Mouse (Mus musculus) midbrain, embryonic 14.5 days (tissue): Measurements from ENCODE around the gene Gpx1. TPM values are rescaled to one million over a fixed set of nuclear protein-coding genes. Genes with fewer than 3 reads are reported as not detected.

Experiments used
- ATAC-seq: fragments of 200-750 bp; cut with Nextera tagmentation; 2 replicates; pipeline ENCODE4 v1.8.0; 2017; ENCODE audit warnings: moderate number of reproducible peaks, moderate library complexity; ENCODE audit not compliant: low FRiP score, low TSS enrichment
- DNase-seq: peaks from one replicate; pipeline ENCODE4 v3.0.0-alpha.2; 2015
- H3K27ac ChIP-seq: fragments of 300-500 bp; sonication (generic); replicated peaks from 2 replicates; pipeline ENCODE4 v1.5.1; 2014; ENCODE audit warnings: mild to moderate bottlenecking, low read depth, low read length, moderate library complexity
- H3K27me3 ChIP-seq: fragments of 300-500 bp; sonication (generic); 2 replicates; pipeline ENCODE4 v1.6.1; 2014; ENCODE audit warnings: low read length, control low read depth, mixed read lengths; ENCODE audit not compliant: control insufficient read depth, insufficient read depth
- H3K36me3 ChIP-seq: fragments of 300-500 bp; sonication (generic); 2 replicates; pipeline ENCODE4 v1.6.1; 2014; ENCODE audit warnings: low read length, control low read depth; ENCODE audit not compliant: control insufficient read depth, insufficient read depth
- H3K4me1 ChIP-seq: fragments of 300-500 bp; sonication (generic); 2 replicates; pipeline ENCODE4 v1.6.1; 2014; ENCODE audit warnings: mild to moderate bottlenecking, antibody characterized with exemption, low read length, control low read depth; ENCODE audit not compliant: control insufficient read depth, insufficient read depth
- H3K4me2 ChIP-seq: fragments of 300-500 bp; sonication (generic); 2 replicates; pipeline ENCODE4 v1.6.1; 2014; ENCODE audit warnings: mild to moderate bottlenecking, low read length, moderate library complexity
- H3K4me3 ChIP-seq: fragments of 300-500 bp; sonication (generic); replicated peaks from 2 replicates; pipeline ENCODE4 v1.5.1; 2014; ENCODE audit warnings: low read depth, low read length
- H3K9ac ChIP-seq: fragments of 300-500 bp; sonication (generic); replicated peaks from 2 replicates; pipeline ENCODE4 v1.6.1; 2014; ENCODE audit warnings: mild to moderate bottlenecking, low read length, moderate library complexity
- H3K9me3 ChIP-seq: fragments of 300-500 bp; sonication (generic); 2 replicates; pipeline ENCODE4 v1.6.1; 2016; ENCODE audit warnings: low read length, control low read depth, mixed read lengths; ENCODE audit not compliant: control insufficient read depth
- WGBS: fragments of 180-500 bp; shearing (Covaris S2); extraction: QIAGEN DNeasy Blood & Tissue Kit; methylation state at CpG from one replicate; pipeline ENCODE4 v1.1.7; 2014; 5-methylcytosine and 5-hydroxymethylcytosine counted together
- polyA plus RNA-seq: library from polyadenylated mRNA; unstranded; fragments of >200 nt; fragmentation: Nextera tagmentation; extraction: Ambion mirVana; gene quantifications from 2 replicates; pipeline ENCODE4 v1.2.1, GENCODE M21; 2014

The Gpx1 gene
- polyA plus RNA-seq, 1 experiment from 2014 or later = 476 TPM

DNA sequence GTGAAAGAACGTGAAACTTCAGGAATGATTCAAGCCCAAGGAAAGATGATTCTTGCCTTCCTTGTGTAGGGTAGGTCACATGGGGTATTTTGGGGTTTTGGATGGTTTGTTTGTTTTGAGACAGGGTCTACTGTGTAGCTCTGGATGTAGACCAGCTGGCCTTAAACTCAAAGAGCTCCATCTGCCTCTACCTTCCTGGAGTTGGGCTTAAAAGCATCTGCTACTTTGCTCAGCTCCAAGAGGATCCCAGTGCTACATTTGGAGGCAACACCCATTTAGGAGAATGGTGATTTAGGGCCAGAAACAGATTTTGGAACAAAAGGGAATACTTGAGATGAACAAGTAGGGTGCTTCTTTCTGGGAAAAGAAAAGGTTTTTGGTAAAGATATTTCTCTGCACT lies 13.9 kb upstream of the Gpx1 start:
- no peaks in the 10 kb centered on the region for H3K4me1 ChIP-seq
- 97% methylated on average over 1 of the region's 1 CpGs for WGBS
- H3K27me3 ChIP-seq = no peaks in the 10 kb centered on the region
- H3K4me2 ChIP-seq = no peak overlapping the region
- no peak overlapping the region for H3K27ac ChIP-seq
- no peak overlapping the region for H3K4me3 ChIP-seq
- no peak for DNase-seq
- peaks cover 18% of the 10 kb centered on the region for H3K36me3 ChIP-seq
- no peak overlapping the region for H3K9ac ChIP-seq
- ATAC-seq = no peak
- H3K9me3 ChIP-seq = no peaks in the 10 kb centered on the region

DNA sequence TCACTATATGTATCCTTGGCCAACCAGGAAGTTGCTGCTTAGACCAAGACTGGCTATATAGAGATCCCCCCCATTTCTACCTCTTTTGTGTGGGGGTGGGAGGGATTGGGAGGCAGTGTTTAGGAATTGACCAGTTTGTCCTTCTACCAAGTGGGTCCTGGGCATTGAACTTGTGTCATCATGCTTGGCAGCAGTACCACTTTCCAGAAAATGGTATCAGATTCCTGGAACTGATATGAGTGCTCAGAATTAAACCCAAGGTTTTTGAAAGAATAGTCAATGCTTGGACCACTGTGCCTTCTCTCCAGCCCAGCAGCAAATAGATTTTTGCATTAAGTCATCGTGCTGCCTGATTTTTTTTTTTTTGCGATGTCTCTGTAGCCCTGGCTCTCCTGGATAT lies 12.9 kb upstream of the Gpx1 start:
- H3K9ac ChIP-seq = no peak overlapping the region
- ATAC-seq (no peak), DNase-seq (no peak)
- H3K27me3 ChIP-seq = no peaks in the 10 kb centered on the region
- H3K36me3 ChIP-seq = peaks cover 21% of the 10 kb centered on the region
- H3K27ac ChIP-seq = no peak overlapping the region
- H3K4me1 ChIP-seq = no peaks in the 10 kb centered on the region
- 99% methylated on average over 2 of the region's 2 CpGs for WGBS
- no peaks in the 10 kb centered on the region for H3K9me3 ChIP-seq
- no peak overlapping the region for H3K4me3 ChIP-seq
- H3K4me2 ChIP-seq = no peak overlapping the region

- DNase-seq = no peak
- peaks cover 34% of the 10 kb centered on the region for H3K36me3 ChIP-seq
These were observed 704 bp upstream of the Gpx1 start for GRCm38 (mm10) chr9:108337848-108338550.

DNA sequence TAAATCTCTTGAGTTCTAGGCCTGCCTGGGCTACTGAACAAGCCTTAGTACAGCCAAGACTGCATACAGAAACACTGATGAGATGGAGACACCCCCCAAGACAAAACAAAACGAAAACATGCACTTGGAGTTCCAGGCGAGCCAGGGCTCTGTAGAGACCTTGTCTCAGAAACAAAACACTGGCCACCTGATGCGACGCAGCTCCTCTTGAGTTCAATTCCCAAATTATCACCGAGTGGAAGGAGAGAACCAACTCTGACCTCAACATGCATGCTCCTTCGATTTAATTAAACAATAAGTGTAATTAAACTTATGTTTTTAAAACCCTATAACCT lies 185 bp upstream of the Gpx1 start:
- Histone ChIP-seq H3K27me3 (no peaks in the 10 kb centered on the region), H3K4me3 (peak overlapping the region; percentile 73), H3K27ac (peak overlapping the region; percentile 92), H3K9me3 (no peaks in the 10 kb centered on the region), H3K4me1 (peaks cover 10% of the 10 kb centered on the region), H3K36me3 (peaks cover 29% of the 10 kb centered on the region), H3K9ac (peak overlapping the region; percentile 88), H3K4me2 (peak overlapping the region; percentile 85)
- DNase-seq = no peak
- ATAC-seq = peak; percentile 7; the same call in 1 of the 2 replicates
- 30% methylated on average over 6 of the region's 6 CpGs for WGBS

More at GRCm38 (mm10) chr9:108337848-108338550, 704 bp upstream of the Gpx1 start:
- Histone ChIP-seq H3K4me2 (peak overlapping the region; percentile 85; the same call in 1 of the 2 replicates), H3K4me1 (peaks cover 10% of the 10 kb centered on the region), H3K27me3 (no peaks in the 10 kb centered on the region), H3K9ac (no peak overlapping the region), H3K27ac (peak overlapping the region; percentile 92), H3K4me3 (peak overlapping the region; percentile 73; the same call in 1 of the 2 replicates), H3K9me3 (no peaks in the 10 kb centered on the region)
- WGBS = 72% methylated on average over 10 of the region's 10 CpGs
- ATAC-seq = no peak

DNA sequence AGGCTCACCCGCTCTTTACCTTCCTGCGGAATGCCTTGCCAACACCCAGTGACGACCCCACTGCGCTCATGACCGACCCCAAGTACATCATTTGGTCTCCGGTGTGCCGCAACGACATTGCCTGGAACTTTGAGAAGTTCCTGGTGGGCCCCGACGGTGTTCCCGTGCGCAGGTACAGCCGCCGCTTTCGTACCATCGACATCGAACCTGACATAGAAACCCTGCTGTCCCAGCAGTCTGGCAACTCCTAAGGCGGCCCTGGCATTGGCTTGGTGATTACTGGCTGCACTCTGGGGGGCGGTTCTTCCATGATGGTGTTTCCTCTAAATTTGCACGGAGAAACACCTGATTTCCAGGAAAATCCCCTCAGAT lies 1.2 kb downstream of the Gpx1 start:
- H3K27me3 ChIP-seq = no peaks in the 10 kb centered on the region
- 20% methylated on average over 20 of the region's 20 CpGs for WGBS
- H3K4me1 ChIP-seq = peaks cover 10% of the 10 kb centered on the region
- DNase-seq (peak; percentile 8), ATAC-seq (no peak)
- no peaks in the 10 kb centered on the region for H3K9me3 ChIP-seq
- peak overlapping the region; percentile 88 for H3K9ac ChIP-seq
- peak overlapping the region; percentile 92 for H3K27ac ChIP-seq
- H3K36me3 ChIP-seq = peaks cover 17% of the 10 kb centered on the region
- H3K4me3 ChIP-seq = peak overlapping the region; percentile 73
- peak overlapping the region; percentile 85 for H3K4me2 ChIP-seq

DNA sequence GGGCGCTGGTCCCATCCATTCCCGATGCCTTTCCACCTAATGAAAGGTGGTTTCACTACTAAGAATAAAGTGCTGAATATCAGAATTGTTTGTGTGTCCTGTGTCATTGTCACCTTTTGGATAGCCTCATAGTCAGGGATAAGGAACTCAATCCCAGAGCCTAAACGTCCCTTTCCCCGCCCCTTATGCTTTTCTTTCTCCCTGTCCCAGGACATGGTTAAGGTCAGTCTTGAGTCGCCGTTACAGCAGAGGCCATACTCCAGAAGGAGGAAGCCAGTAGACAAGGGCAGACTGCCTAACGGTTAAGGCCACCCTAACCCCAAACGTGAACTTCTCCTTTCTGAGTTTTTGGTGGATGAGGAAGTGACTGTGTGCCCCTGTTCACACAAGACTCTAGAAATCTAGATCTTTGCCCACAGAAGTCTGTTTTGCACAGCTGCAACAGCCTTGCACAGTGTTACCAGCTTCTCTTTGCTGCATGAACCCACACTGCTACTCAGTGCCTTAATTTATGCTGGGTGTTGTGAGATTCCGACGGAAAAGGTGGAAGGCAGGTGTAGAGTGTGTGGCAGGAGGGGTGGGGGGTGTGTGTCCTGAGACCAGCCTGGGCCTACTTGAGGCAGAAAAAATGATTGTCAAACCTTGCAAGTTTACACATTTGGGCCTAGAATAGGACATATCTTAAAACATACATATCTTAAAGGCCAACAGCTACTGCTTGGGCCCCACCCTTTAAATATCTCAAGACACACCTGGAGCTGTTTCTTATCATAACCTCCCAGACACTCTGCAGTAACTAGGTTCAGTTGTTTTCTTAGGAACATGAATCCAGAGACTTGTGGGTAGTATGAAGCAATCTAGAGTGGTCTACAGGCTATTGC lies 1.8 kb downstream of the Gpx1 start:
- no peak overlapping the region for H3K27ac ChIP-seq

DNA sequence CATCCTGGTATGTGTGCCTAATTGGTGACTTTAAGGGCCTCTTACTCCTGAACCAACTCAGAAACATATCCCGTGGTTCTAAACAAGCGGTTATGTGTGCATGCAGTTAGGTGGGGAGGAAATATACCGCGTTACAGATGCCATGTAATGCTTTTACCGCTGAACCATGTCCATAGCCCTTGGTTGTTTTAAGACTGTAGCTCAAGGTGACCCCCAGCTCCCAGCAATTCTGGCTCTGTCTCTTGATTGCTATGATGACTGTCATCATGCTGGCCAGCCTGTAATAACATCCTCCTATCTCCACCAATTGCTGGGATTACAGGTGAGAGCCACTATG lies 2.4 kb downstream of the Gpx1 start:
- ATAC-seq (no peak), DNase-seq (no peak)
- H3K4me3 ChIP-seq = no peak overlapping the region
- no peak overlapping the region for H3K4me2 ChIP-seq
- H3K9ac ChIP-seq = no peak overlapping the region
- no peak overlapping the region for H3K27ac ChIP-seq
- H3K4me1 ChIP-seq = peaks cover 17% of the 10 kb centered on the region
- 89% methylated on average over 5 of the region's 5 CpGs for WGBS
- no peaks in the 10 kb centered on the region for H3K9me3 ChIP-seq
- H3K27me3 ChIP-seq = no peaks in the 10 kb centered on the region
- peaks cover 5% of the 10 kb centered on the region for H3K36me3 ChIP-seq

More for the DNA sequence above, 1.8 kb downstream of the Gpx1 start:
- Histone ChIP-seq H3K4me1 (peaks cover 13% of the 10 kb centered on the region), H3K9ac (peak overlapping the region; percentile 88; the same call in 1 of the 2 replicates), H3K27me3 (no peaks in the 10 kb centered on the region), H3K9me3 (no peaks in the 10 kb centered on the region), H3K4me3 (peak overlapping the region; percentile 73), H3K36me3 (peaks cover 11% of the 10 kb centered on the region), H3K4me2 (peak overlapping the region; percentile 85)
- 70% methylated on average over 10 of the region's 10 CpGs for WGBS
- ATAC-seq = no peak
- no peak for DNase-seq

DNA sequence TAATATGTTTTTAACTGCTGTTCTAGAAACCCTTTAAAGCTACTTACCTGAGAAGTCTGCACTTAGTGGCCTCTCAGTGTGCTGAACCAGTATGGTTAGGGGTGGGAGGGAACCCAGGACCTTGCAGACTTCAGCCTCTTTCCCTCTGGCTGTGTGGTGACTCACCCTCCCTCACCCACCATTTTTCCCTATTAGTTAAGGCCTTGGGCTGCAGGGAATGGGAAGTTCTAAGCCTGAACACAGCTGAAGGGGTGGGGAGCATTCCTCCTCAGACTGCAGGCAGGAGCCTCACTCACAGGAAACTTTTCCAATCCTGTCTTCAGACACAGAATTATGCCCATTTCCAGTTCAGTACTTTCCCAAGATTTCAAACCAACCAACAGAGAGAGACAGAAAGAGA lies 3.1 kb downstream of the Gpx1 start:
- peaks cover 19% of the 10 kb centered on the region for H3K4me1 ChIP-seq
- ATAC-seq (no peak), DNase-seq (no peak)
- no peak overlapping the region for H3K9ac ChIP-seq
- no peaks in the 10 kb centered on the region for H3K9me3 ChIP-seq
- no peak overlapping the region for H3K4me3 ChIP-seq
- H3K36me3 ChIP-seq = 0 out of 2 replicates have a peak, but pooled peaks cover 3% of the 10 kb centered on the region
- no peak overlapping the region for H3K4me2 ChIP-seq
- no peak overlapping the region for H3K27ac ChIP-seq
- H3K27me3 ChIP-seq = no peaks in the 10 kb centered on the region
